Mouse (Mus musculus) embryo, embryonic 11.5 days (tissue): ENCODE results near the gene Gm42669.

Source experiments
- DNase-seq: peaks from one replicate; pipeline ENCODE4 v3.0.0-alpha.2; 2012; ENCODE audit warnings: low read depth, low spot score

The Gm42669 gene

DNA sequence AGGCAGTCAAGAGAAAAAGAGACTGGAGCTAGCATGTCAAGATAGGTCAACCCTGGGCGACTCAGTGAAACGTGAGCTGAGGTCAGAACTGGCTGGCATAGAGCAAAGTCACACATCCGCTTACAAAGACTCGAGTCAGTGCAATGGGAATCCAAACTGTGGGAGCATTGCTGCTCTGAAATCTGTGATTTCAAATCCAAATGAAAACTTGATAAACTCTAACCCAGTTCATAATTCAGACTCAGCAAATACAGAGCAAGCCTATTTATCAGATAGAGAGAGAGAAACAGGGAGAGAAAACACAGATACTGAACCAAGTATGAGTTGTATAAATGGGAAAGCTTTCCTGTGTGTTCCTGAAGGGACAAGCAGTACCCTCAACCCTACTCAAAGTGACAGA lies at the start of gene Gm42669:
Gene Gm42669, plus strand, starts transcription at position 301 of the 400 bp plus-strand sequence.
- no peak for DNase-seq

DNA sequence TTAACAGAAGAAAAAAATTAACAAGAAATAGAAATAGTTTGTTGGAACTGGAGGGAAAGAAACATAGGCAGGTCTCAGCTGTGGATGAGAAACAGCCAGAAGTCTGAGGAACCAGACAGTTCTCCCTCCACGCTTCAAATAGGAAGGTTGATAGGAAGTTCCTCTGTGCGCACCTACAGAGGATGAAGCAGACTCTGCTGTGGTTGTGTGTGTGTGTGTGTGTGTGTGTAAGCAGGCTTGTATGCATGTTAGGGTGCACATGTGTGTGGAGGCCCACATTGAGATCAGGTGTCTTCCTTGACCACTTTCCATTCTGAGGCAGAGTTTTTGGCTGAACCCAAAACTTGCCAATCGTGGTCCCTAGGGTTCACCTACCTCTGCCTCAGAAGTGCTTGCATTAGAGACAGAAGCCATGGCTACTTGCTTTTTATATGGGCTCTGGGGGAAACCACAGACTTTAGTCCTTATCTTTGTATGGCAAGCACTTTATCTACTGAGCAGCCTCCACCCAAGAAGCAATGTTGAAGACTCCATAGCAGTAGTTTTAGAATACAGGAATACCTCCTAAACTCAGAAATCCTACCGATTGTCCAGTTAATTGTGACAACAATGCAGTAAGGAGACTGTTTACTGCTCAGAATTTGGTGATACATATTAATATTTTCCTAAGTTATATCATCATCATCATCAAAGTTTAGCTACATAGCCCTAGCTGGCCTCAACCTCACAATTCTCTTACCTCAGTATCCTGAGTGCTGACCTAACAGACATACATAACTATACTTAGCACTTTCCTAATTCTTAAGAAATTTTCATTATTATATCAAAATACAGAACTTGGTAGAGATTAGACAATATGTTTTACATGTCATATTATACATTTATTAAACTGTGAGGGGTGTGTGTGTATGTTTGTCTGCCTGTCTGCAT lies 45.0 kb upstream of the Gm42669 start:
- DNase-seq = no peak

DNA sequence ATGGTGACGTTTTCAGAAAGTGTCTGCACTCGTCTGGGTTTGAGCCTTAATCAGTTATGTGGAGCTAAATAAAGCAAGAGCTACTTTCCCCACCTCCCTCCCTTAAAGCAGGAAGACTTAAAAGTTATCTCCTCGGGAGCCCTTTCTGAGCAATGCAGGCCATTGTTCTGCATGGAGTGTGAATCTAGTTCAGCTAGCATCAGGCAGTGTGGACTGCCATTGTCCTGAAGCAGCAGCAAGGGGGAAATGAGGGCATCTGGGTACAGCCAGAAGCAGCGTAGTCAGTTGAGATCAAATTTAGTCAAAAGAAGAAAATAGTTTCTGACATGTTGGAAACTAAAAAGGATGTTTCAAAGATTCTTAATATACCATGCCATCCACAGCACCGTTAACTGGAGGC lies 40.9 kb upstream of the Gm42669 start:
- no peak for DNase-seq

DNA sequence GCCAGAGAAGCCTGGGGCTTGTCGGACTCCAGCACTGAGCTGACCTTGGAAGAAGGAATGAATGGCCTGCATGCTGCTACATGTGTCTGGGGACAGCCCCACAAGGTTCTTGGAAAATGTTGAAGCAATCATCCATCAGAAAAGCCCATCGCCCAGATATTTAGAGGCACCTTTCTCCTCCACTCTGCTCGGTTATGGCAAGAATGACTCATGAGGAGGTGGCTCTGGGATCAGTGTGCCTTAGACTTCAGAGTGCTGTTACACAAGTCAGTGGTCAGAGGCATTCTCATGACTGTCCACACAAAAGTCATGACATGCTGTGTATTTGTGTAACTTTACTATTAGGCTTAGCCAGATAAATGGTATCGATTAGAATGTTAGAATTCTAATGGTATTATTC lies 40.3 kb upstream of the Gm42669 start:
- DNase-seq = no peak

DNA sequence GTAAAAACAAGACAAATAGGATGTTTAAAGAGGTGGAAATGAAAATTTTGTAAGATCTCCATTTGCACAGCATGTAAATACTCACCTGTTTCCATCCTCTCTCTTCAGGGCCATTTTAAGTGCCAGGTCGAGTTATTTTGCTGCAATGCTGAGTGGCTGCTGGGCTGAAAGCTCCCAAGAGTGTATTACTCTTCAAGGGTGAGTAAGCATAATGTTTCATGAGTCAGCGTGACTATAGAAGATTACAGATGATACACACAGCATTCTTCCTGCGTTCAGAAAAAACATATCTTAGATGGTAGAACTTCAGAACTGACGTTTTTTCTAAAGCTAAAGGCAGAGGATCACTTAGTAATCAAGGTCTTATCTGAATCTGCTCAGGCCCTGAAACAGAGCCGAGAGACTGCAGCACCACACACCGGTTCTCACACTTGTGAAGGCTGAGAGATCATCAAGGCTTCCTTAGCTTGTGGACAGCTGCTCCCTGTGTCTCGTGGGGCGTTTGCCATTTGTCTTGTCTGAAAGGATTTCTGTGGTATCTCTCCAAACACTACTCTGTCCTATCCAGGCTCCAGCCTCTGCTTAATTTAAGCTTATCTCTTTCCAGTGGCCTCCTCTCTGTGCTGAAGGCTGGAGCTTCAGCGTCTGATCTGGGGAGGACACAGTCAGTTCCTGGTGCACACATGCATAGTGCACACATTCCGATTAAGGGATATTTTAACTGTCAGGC lies 36.7 kb upstream of the Gm42669 start:
- no peak for DNase-seq

DNA sequence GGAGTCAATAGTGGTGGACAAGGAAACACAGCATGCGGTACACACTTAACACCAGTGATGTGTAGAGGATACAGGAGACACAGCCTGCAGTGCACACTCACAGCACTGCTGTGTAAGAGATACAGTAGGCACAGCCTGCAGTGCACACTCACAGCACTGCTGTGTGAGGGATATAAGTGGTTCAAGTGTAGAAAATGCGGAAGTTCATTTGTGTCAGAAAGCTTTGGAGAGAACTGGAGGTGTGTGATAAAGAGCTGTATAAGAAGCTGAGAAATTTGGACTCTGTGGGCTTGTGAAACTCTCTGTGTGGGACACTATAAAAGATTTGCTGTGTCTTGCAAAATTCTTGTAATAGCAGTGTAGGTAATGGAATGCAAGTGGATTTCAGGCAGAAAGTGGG lies 27.2 kb upstream of the Gm42669 start:
- DNase-seq = no peak

DNA sequence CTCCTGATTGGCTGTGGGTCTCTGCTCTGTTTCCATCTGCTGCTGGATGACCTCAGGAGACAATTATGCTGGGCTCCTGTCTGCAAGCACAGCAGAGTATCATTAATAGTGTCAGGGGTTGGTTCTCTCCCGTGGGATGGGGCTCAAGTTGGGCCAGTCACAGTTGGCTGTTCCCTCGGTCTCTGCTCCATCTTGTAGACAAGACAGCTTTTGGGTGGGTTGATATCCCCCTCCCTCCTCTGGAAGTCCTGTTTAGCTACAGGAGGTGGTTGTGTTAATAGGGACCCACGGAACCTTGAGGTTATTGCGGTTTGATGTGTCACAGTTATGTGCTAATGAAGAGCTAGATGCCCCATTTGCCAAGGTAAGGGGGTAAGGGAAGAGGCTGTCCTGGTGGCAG lies 18.4 kb upstream of the Gm42669 start:
- no peak for DNase-seq

DNA sequence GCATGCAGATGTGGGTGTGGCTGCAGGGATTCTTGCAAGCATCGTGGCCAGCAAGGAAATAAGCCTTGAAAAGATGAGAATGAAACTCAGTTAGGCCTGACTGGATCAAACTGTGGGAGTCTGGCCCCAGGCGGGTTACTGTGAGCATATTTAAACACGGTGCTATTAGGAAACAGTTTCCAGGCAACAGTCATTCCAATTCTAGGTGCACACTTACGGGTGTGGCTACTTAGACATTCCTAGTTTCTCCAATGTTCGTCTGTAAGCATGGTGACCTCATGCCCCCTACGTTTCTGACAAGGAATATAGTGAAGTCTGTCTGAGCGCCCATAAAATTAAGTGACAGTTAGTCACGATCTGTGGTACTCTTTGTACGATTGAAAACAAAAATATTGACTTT lies 16.4 kb upstream of the Gm42669 start:
- no peak for DNase-seq

DNA sequence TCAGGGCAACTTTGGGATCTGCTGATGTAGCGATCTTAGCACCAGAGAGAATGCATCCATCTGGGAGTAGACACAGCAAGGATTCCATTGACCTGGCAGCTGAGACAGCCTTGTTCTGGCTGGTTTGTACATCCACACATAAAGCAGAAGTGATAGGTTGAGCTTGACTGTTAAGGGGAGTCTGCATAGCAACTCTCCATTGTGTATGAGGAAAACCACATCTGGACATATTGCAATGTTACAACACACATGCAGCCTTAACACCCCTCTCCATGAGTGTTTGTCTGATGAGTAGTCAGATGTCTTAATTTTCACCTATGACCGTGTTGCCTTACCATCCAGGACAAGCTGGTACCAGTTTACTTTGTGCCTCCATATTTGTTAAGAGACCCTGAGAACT lies 14.9 kb upstream of the Gm42669 start:
- DNase-seq = no peak

DNA sequence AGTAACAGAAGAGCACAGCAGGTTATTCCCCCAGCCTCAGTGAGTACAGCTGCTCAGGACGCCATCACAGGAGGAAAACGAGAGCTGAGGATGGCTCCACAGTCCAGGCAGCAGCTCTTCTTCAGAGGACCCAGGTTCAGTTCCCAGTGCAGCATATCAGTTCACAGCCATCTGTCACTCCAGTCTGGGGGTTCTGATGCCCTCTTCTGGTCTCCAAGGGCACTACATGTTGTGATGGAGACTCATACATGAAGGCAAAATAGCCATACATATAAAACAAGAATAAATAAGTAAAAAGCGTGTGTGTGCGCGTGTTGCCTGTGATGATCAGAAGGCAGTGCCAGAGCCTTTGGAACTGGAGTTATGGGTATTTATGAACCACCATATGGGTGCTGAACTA lies 12.7 kb upstream of the Gm42669 start:
- DNase-seq = no peak

DNA sequence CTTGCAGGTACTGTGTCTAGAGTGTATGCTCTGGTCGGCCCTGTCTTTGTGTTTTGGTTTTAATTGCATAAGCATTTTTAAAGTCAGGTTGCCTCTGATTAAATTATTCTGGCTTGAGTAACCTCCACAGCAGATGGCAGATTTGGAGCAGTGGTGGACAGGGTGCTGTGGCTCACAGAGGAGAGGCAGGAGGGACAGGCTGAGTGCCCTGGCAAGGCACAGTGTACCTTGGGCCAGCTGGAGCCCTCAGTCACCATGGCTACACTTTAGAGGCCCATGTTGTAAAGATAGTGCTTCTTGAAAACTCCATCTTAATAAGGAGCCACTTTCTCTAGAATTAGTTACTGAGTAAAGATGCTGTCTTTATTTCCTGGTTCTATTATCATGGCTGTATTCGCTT lies 11.4 kb upstream of the Gm42669 start:
- DNase-seq = no peak

DNA sequence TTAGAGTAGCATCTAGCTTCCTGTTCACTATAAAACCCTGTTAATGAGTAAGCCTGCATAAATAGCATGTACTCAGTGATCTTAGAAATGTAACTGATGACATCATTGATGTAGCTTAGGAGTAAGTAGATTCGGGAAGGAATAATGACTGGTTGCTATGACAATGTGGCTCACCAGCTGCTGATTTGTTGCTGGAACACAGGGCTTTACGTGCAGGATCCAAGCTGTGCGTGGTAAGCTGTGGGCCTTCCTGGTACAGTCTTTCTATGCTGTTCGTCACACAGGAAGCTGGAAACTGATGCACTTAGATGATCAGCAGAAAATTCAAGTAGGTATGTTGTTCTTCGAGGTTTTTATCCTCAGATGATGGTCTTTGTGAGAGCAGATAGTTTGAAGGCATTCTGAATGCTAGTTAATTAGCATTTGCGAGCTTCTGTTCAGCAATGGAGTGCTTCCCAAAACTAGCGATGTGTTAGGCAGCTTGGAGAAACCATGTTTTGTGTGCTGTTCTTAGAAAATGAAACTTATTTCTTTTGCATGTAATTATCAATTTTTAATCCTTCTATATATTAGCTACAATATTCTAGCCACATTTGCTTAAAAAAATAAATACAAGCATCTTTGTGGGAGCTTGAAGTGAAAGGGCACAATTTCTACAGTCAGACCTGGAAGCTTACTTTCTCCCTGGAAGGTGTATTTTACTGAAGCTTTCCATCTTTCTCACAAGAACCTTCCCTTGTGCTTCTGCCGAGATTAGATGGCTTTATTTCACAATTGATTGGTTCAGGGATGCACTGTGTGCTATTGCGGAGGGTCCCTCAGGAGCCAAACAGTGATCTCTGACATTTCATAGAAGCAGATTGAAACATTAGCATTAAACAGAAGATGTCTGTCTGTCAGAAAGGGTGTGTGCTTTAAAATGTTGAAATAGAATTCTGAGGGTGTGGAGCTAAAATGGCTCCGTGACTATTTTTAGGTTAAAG lies 9.6 kb upstream of the Gm42669 start:
- DNase-seq = no peak

DNA sequence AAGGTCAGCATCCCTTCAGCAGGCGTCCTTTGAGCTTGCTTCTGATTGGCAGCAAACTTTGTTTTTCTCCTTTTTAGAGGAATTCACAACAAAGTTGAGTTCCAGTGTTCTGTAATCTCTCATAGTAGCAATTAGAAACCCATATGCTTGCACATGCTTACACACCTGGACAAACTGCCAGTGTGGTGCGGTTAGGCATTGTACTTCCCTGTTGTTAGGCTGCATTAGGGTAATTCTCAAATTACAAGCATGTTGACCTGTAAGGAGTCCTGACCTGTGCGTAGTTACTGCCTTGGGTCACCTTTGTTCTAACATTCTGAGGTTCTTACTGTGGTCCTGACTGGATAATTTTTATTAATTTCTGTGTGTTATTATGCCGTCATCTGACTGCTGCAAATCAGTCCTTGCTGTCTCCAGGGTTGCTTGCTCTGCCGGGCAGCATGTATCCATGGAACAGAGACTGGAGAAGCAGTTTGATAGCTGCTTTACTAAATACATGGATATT lies 8.6 kb upstream of the Gm42669 start:
- no peak for DNase-seq

DNA sequence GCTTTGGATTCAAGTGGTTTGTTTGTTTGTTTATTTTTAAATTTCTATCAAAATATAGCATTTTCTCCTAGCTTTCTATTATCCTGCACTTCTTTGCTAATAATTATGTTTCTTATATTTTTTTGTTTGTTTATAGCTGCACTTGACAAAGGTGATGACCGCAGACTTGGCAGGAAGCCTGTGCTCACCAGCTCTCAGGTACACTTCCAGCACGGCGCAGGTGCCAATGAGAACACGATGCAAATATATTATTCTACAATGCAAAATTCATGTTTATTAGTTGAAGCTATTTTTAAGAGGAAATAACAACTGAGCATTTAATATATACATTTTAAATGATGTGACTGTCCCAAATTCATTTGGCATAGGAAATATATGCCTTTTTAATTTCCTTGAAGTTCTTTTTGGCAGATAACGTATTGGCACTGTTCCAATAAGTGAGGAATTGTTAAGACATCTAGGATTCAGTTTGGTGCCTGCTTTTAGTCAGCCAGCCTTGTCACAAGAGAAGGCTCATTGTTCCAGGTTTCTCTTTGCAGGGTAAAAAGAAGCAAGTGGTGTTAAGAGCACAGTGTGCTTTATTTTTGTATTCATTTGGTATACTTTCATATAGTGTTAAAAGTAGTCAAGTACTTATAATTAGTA lies 7.4 kb upstream of the Gm42669 start:
- no peak for DNase-seq

DNA sequence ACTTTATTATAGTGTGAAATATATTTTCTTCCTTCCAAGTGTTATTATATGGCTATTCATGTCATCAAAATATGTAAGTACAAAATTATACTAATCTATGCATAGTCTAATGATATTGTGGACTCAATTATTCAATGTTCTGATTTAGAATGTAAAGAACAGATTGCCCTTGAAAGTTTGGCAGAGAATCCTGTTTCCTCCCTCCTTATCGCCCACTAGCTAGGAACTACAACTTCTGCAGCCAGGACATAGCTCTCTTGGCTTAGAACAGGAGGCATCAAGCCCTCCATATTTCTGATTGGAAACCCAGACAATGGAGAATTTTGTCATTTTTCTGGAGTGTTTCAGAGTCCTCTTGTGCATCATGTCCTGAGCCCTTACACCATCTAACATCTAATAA lies 6.7 kb upstream of the Gm42669 start:
- DNase-seq = no peak

DNA sequence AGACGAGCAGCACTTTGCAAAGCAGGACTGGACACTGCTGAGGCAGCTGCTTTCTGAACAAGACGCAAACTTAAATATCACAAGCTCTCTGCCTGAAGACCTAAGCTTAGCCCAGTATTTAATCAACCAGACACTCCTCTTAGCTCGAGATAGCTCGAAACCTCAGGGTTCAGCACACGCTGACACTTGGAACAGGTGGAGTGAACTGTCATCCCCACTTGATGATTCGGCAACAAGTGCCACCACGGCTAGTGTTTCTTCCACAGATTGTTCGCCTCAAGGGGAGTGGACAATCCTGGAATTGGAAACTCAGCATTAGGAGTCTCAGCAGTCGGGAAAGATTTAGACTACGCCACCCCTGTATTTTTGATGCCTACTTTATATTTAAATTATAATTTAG lies 3.1 kb downstream of the Gm42669 start:
- no peak for DNase-seq

DNA sequence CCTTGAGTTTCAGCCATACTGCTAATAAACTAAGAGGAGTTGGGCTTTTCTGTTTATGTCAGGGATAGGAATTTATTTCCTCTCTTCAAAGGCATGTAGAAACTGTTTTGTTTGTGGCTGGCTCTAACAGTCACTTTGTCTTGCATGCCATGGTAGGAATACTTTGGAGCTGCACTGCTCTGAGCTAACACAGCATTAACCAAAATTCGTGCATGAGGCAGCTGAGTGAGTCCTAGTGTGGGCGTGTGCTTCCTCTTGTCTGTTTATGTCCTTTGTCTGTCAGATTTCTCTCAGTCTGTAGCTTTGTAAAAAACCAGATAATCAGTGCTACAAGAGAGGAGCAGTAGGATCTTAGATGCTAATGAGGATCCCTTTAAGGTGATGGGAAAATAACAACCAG lies 3.9 kb downstream of the Gm42669 start:
- DNase-seq = no peak

DNA sequence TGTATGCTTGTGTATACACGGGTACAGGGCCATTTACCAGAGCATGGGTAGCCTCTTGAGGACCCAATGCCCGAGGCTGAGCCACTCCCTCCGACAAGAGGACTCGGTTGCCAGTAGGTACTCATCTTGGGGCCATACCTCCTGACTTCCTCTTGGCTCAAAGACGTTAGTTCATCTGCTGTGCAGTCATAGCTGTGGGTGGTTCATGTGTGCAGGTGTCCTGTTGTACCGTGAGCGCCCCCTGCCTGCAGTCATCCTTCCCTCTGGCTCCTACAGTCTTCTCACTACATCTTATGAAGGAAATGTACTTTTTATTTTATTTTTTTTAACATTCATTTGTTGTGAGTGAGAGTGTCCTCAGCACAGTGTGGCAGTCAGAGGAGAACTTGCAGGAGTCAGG lies 6.2 kb downstream of the Gm42669 start:
- DNase-seq = peak; percentile 34

DNA sequence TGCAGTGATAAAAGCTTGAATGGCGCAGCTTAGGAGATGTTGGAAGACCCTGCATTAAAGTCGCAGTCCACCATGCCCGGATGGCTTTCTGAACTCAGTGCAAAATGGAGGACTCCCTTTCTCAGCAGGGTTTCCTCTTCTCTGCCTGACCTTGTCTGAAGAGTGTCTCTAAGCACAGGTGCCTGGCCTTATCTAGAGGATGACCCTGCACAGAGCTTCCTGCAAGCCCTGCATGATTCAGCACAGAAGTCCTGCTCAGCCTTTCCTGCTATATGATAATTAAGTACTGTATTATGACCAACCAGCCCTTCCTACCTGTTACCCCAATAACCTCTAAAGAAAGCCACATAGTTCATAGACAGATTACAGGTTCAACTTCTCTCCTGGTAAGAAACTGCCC lies 8.0 kb downstream of the Gm42669 start:
- DNase-seq = no peak

DNA sequence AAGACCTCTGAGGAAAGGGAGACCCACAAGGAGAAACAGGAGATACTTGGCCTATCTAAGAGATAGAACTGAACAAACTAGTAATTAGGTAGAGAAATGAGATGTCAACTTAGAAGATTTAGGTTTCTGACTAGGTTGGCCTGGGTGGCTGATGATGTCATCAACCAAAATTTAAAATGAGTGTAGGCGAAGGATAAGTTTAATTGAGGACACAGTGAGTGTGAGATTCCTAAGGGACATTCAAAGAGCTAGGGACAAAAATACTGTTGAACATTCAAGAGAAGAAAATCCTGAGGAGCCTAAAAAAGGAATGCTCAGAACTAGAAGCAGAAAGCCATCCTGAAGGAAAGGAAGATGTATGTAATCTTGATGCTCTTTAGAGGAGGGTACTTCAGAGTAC lies 8.7 kb downstream of the Gm42669 start:
- DNase-seq = no peak

DNA sequence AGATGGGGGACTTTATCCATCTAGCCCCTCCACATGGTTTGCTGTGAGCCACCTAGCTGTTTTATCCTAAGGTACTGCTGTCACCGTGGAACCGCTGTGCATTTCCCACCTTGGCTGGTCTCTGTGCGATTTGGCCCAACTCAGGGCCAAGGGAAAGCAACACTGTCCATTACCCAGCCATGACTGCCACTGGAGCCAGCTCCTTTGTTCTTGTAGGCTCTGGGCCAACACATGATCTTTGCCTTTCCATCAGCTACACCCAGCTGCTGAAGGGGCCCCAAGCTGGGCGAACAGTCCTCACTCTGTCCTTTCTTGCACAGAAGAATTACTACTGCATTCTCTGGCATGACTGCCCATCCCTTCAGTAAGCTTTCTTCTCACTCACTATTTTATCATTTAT lies 11.2 kb downstream of the Gm42669 start:
- DNase-seq = no peak
